Mouse (Mus musculus) ES-E14 (cell line): ENCODE data around the gene Btbd7. TPM values are rescaled to one million over a fixed set of nuclear protein-coding genes. Genes with fewer than 3 reads are reported as not detected.

ENCODE experiments used
- DNase-seq: peaks from one replicate; pipeline ENCODE4 v3.0.0-alpha.2; 2013; ENCODE audit warnings: low read depth, low spot score
- H3K27ac ChIP-seq: 2 replicates; pipeline ENCODE4 v1.5.1; 2012; ENCODE audit warnings: low read depth, mild to moderate bottlenecking, low read length, moderate library complexity, mixed read lengths; ENCODE audit not compliant: poor library complexity, insufficient read depth, severe bottlenecking
- H3K36me3 ChIP-seq: 2 replicates; pipeline ENCODE4 v1.6.1; 2012; ENCODE audit warnings: mild to moderate bottlenecking, low read length, moderate library complexity, mixed read lengths; ENCODE audit not compliant: control insufficient read depth, poor library complexity, insufficient read depth, severe bottlenecking
- H3K4me1 ChIP-seq, 2 experiments: fragments of 150-350 bp in 1 of 2; sonication (generic) in 1 of 2; 2 replicates each; pipeline ENCODE4 v1.6.1; 2012; ENCODE audit warnings: low read length in 2 of 2, mild to moderate bottlenecking in 1 of 2, mixed read lengths in 1 of 2; ENCODE audit not compliant: control insufficient read depth in 2 of 2, insufficient read depth in 2 of 2, poor library complexity in 1 of 2
- H3K4me3 ChIP-seq, 2 experiments: fragments of 150-350 bp in 1 of 2; sonication (generic) in 1 of 2; 2 replicates each; pipeline ENCODE4 v1.5.1; 2012; ENCODE audit warnings: low read length in 2 of 2, low read depth in 1 of 2, mild to moderate bottlenecking in 1 of 2, mixed read lengths in 1 of 2; ENCODE audit not compliant: insufficient read depth in 1 of 2, poor library complexity in 1 of 2, severe bottlenecking in 1 of 2
- H3K9ac ChIP-seq: 2 replicates; pipeline ENCODE4 v1.6.1; 2012; ENCODE audit warnings: low read depth, mild to moderate bottlenecking, low read length, mixed read lengths; ENCODE audit not compliant: poor library complexity, insufficient read depth, severe bottlenecking
- H3K9me3 ChIP-seq: fragments of 150-350 bp; sonication (generic); 2 replicates; pipeline ENCODE4 v1.6.1; 2012; ENCODE audit warnings: low read depth, mild to moderate bottlenecking, low read length; ENCODE audit not compliant: control insufficient read depth, insufficient read depth
- CHD2 ChIP-seq: IDR thresholded peaks from 2 replicates; pipeline ENCODE4 v1.6.1; 2014; ENCODE audit warnings: mild to moderate bottlenecking, low read depth, low read length, inconsistent platforms
- HCFC1 ChIP-seq: IDR thresholded peaks from 2 replicates; pipeline ENCODE4 v1.6.1; 2012; ENCODE audit warnings: low read length, inconsistent platforms, borderline replicate concordance; ENCODE audit not compliant: insufficient read depth
- MAFK ChIP-seq: IDR thresholded peaks from 2 replicates; pipeline ENCODE4 v1.6.1; 2014; ENCODE audit warnings: mild to moderate bottlenecking, low read depth, low read length, inconsistent platforms; ENCODE audit not compliant: insufficient read depth
- ZC3H11A ChIP-seq: IDR thresholded peaks from 2 replicates; pipeline ENCODE4 v1.6.1; 2012; ENCODE audit warnings: low read depth, mild to moderate bottlenecking, inconsistent platforms, low read length, borderline replicate concordance
- ZNF384 ChIP-seq: IDR thresholded peaks from 2 replicates; pipeline ENCODE4 v1.6.1; 2012; ENCODE audit warnings: low read depth, low read length, inconsistent platforms
- in situ Hi-C, 2 experiments: fragments of 600-800 bp; cut with MboI; formaldehyde crosslinking; loops; one replicate each; pipeline ENCODE4 v1.15.1; 2025; ENCODE audit warnings: low sequenced_read_pairs in 2 of 2, inconsistent platforms in 1 of 2; ENCODE audit not compliant: unreplicated experiment in 2 of 2
- total RNA-seq: library from RNA; depleted of rRNA; stranded (reverse); fragments of 300-350 nt; gene quantifications from 2 replicates; pipeline ENCODE4 v1.2.3, GENCODE M21; 2012

The Btbd7 gene
- total RNA-seq, 1 experiment, result 17.6 TPM

DNA sequence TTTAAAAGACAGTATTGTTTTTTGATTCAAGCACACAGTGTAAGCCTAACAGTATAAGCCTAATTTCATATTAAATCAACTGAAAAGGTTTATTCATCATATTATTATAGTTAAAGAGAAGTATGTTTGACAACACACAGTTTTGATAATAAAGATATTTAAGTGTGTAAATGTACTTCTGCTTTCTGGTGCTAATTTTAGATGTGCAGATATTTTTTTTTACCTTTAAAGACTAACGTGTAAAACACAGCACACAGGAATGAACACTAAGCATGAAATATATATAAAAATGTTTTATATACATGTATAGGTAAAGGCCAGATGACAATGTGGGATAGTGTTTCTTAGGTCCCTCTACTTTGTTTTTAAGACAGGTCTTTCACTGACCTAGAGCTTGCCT lies 51.2 kb downstream of the Btbd7 start:
- no peak overlapping the region for H3K9ac ChIP-seq
- in situ Hi-C loops, result no loop called here
- H3K4me3 ChIP-seq, result no peak overlapping the region
- no peaks in the 10 kb centered on the region for H3K36me3 ChIP-seq
- no peak overlapping the region for H3K27ac ChIP-seq
- TF ChIP-seq ZC3H11A, result no peak
- TF ChIP-seq MAFK, result no peak
- no peak for TF ChIP-seq ZNF384
- no peak for TF ChIP-seq HCFC1
- TF ChIP-seq CHD2, result no peak
- no peaks in the 10 kb centered on the region for H3K4me1 ChIP-seq
- H3K9me3 ChIP-seq, result no peaks in the 10 kb centered on the region
- DNase-seq, result no peak

DNA sequence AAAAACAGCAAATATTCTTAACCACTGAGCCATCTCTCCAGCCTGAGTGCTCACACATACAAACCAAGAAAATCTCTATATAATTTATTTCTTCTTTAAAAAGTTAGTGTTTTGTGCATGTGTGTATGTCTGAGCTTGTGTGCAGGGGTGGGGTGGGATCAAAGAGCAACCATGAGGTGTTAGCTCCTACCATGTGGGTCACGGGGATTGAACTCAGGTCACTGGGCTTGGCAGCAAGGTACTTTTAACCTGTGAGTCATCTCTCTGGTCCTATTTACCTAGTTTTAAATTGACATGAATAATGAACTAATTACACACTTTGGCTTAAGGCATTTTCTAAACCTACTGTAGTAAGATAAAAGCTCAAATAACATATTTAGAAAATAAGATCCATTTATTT lies 51.9 kb downstream of the Btbd7 start:
- H3K9me3 ChIP-seq, result no peaks in the 10 kb centered on the region
- no peak overlapping the region for H3K27ac ChIP-seq
- TF ChIP-seq HCFC1 (no peak), MAFK (no peak), ZNF384 (no peak), ZC3H11A (no peak)
- in situ Hi-C loops, result no loop called here
- no peaks in the 10 kb centered on the region for H3K4me1 ChIP-seq
- no peak overlapping the region for H3K4me3 ChIP-seq
- no peaks in the 10 kb centered on the region for H3K36me3 ChIP-seq
- H3K9ac ChIP-seq, result no peak overlapping the region
- no peak for DNase-seq

DNA sequence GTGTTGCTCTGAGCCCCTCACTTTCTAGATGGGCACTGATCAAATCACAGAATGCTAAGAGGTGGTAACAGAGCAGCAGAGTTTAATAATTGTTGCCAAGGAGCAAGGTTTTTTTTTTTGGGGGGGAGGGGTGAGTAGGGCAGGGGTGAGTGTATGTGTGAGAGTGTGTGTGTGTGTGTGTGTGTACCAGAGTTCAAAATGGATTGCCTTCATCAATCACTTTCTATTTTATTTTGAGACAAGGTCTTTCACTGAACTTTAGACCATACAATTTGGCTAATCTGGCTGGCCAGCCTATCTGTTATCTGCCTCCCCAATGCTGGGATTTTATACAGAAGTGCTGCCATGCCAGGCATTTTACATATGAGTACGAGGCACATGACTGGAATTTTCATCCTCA lies 63.4 kb downstream of the Btbd7 start:
- Histone ChIP-seq H3K4me1 (no peaks in the 10 kb centered on the region), H3K4me3 (no peak overlapping the region), H3K27ac (no peak overlapping the region), H3K9me3 (0 out of 2 replicates have a peak, but pooled peaks cover 1% of the 10 kb centered on the region), H3K36me3 (peaks cover 3% of the 10 kb centered on the region), H3K9ac (no peak overlapping the region)
- DNase-seq, result no peak
- TF ChIP-seq HCFC1 (no peak), CHD2 (no peak), ZNF384 (no peak), MAFK (no peak), ZC3H11A (no peak)
- in situ Hi-C loops, result no loop called here

DNA sequence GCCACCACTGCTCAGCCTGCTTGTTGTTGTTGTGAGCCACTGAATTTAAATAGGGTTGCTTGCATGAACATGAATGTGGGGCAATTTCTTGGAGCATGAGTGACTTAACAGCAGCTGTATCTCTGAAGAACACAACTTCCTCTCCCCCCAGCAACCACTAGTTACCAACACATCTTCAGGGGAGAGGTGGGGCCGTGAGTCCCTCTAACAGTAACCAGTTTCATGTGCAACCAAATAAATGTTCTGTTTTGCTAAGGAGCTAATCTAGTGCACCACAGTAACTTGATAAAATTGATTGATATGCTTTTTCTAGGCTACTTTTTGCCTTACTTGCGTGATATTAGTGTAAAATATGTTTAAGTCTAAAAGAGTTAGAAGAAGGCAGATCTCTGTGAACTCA lies 78.7 kb downstream of the Btbd7 start:
- Histone ChIP-seq H3K4me1 (no peaks in the 10 kb centered on the region), H3K9ac (no peak overlapping the region), H3K27ac (no peak overlapping the region), H3K36me3 (no peaks in the 10 kb centered on the region), H3K4me3 (no peak overlapping the region), H3K9me3 (no peaks in the 10 kb centered on the region)
- in situ Hi-C loops, result no loop called here
- TF ChIP-seq HCFC1 (no peak), MAFK (no peak), ZC3H11A (no peak), ZNF384 (no peak), CHD2 (no peak)
- no peak for DNase-seq

DNA sequence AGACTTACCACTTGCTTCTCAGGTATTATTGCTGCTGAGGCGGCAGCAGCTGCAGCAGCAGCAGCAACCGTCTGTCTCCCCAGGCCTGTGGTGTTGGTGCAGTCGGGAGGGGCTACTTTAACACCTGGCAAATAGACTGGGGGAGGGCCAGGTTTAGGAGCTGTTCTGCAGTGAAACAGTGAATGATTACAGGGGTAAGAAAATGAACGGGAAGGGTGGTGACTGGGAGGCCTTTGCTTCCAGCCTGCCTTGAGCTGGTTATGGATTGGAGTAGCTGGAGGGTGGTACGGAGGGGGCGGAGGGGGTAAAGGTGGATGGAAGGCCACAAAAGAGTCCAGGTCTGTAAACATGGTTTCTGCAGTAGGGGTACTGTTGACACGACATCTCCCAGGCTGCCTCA lies 90.3 kb downstream of the Btbd7 start:
- in situ Hi-C loops, result no loop called here
- Histone ChIP-seq H3K27ac (no peak overlapping the region), H3K9me3 (no peaks in the 10 kb centered on the region), H3K4me1 (peaks cover 0 to 6% of the 10 kb centered on the region in 2 experiments; a peak in 1 of 4 replicates), H3K9ac (no peak overlapping the region), H3K36me3 (peaks cover 24% of the 10 kb centered on the region), H3K4me3 (no peak overlapping the region)
- no peak for DNase-seq
- no peak for TF ChIP-seq ZNF384
- TF ChIP-seq ZC3H11A, result no peak
- no peak for TF ChIP-seq CHD2
- TF ChIP-seq HCFC1, result no peak
- TF ChIP-seq MAFK, result no peak
